Mouse (Mus musculus) midbrain, embryonic 11.5 days (tissue): ENCODE measurements around the gene Ube2cbp. TPM values are rescaled to one million over a fixed set of nuclear protein-coding genes. Genes with fewer than 3 reads are reported as not detected.
A peak's percentile ranks its signal among the peaks of the same experiment; 100 is the strongest.

ENCODE experiments used
- ATAC-seq: fragments of 200-750 bp; cut with Nextera tagmentation; 2 replicates; pipeline ENCODE4 v1.8.0; 2017; ENCODE audit warnings: moderate TSS enrichment, moderate library complexity; ENCODE audit not compliant: low FRiP score
- DNase-seq: peaks from one replicate; pipeline ENCODE4 v3.0.0; 2015; ENCODE audit warnings: low spot score; ENCODE audit errors: missing footprints
- H3K27ac ChIP-seq: fragments of 300-500 bp; sonication (generic); 2 replicates; pipeline ENCODE4 v1.5.1; 2014; ENCODE audit warnings: low read depth, low read length
- H3K27me3 ChIP-seq: fragments of 300-500 bp; sonication (generic); 2 replicates; pipeline ENCODE4 v1.6.1; 2014; ENCODE audit warnings: mild to moderate bottlenecking, low read length, moderate library complexity, mixed read lengths; ENCODE audit not compliant: control insufficient read depth, insufficient read depth
- H3K36me3 ChIP-seq: fragments of 300-500 bp; sonication (generic); 2 replicates; pipeline ENCODE4 v1.6.1; 2014; ENCODE audit warnings: mild to moderate bottlenecking, low read length, moderate library complexity, mixed read lengths; ENCODE audit not compliant: control insufficient read depth, insufficient read depth
- H3K4me1 ChIP-seq: fragments of 300-500 bp; sonication (generic); 2 replicates; pipeline ENCODE4 v1.6.1; 2014; ENCODE audit warnings: low read length; ENCODE audit not compliant: control insufficient read depth, insufficient read depth
- H3K4me2 ChIP-seq: fragments of 300-500 bp; sonication (generic); 2 replicates; pipeline ENCODE4 v1.6.1; 2014; ENCODE audit warnings: mild to moderate bottlenecking, moderate library complexity
- H3K4me3 ChIP-seq: fragments of 300-500 bp; sonication (generic); 2 replicates; pipeline ENCODE4 v1.5.1; 2014; ENCODE audit warnings: low read depth, low read length
- H3K9ac ChIP-seq: fragments of 300-500 bp; sonication (generic); 2 replicates; pipeline ENCODE4 v1.6.1; 2014; ENCODE audit warnings: low read length
- H3K9me3 ChIP-seq: fragments of 300-500 bp; sonication (generic); 2 replicates; pipeline ENCODE4 v1.6.1; 2016; ENCODE audit warnings: low read length; ENCODE audit not compliant: control insufficient read depth
- WGBS: fragments of 180-500 bp; shearing (Covaris S2); extraction: QIAGEN DNeasy Blood & Tissue Kit; methylation state at CpG from one replicate; pipeline ENCODE4 v1.1.7; 2014; 5-methylcytosine and 5-hydroxymethylcytosine counted together
- polyA plus RNA-seq: library from polyadenylated mRNA; unstranded; fragments of >200 nt; fragmentation: Nextera tagmentation; extraction: Ambion mirVana; gene quantifications from 2 replicates; pipeline ENCODE4 v1.2.1, GENCODE M21; 2014

The Ube2cbp gene
- polyA plus RNA-seq, 1 experiment from 2014 or later: 6.3 TPM

DNA sequence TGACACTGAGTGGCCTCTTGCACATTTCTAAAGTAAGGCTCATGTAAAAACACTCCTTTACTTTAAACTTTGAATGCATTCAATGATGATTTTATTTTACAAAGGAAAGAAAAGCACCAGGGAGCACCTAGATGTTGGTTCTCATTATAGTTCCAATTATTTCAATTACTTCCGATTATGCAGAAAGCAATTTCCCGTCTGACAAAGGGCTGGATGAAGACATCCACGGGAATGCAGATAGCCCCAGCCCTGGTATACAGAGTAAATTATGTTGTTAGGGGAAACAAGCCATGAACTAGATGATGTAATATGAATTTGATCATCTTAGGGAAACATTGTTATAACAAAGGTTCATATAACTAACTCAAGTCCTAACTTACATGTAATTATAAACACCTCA lies 113.3 kb downstream of the Ube2cbp start:
- no peak overlapping the region for H3K4me2 ChIP-seq
- H3K27me3 ChIP-seq: no peaks in the 10 kb centered on the region
- no peak overlapping the region for H3K4me3 ChIP-seq
- H3K4me1 ChIP-seq: no peaks in the 10 kb centered on the region
- no peaks in the 10 kb centered on the region for H3K36me3 ChIP-seq
- no peak overlapping the region for H3K9ac ChIP-seq
- WGBS: 82% methylated on average over 3 of the region's 3 CpGs
- ATAC-seq: no peak
- no peak overlapping the region for H3K27ac ChIP-seq
- no peaks in the 10 kb centered on the region for H3K9me3 ChIP-seq
- DNase-seq: no peak

DNA sequence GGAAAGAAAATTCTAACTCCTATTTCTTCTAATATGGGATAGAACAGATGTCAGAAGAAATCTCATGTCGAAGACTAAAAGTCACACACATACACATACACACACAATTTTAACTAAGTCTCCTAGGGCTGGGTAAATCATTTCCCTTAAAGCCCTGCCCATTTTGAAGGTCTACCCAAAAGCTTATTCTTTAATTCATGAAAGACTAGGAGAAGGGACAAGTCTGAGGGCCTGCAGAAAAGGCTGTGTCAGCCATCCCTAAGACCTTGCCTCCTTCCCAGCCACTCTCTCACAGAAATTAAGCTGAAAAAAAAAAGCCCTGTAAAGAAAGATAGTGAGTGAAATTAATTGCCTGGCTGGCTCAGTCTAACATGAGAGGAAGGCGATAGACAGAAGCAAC lies 128.0 kb downstream of the Ube2cbp start:
- Histone ChIP-seq H3K27ac (no peak overlapping the region), H3K27me3 (no peaks in the 10 kb centered on the region), H3K4me2 (no peak overlapping the region), H3K4me1 (no peaks in the 10 kb centered on the region), H3K9me3 (no peaks in the 10 kb centered on the region), H3K4me3 (no peak overlapping the region), H3K9ac (no peak overlapping the region), H3K36me3 (no peaks in the 10 kb centered on the region)
- no peak for ATAC-seq
- WGBS: 86% methylated on average over 2 of the region's 2 CpGs
- DNase-seq: peak; percentile 4

DNA sequence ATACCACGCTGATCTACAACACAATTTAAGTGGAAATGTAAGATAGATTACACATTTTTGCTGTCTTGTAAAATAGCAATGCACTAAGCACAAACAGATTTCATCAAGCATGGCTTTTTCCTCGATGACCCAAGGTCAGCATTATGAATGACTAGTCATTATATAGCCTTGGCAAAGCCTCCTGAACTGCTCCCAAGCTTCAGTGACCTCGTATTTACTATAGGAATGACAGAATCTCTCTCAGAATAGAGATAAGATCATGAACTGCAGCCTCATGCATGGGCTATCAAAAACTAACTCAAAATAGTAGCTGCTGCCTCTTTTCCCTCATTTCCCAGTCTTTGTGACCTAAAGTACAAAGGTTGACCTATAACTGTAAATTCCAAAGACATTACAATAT lies 128.4 kb downstream of the Ube2cbp start:
- no peak overlapping the region for H3K4me2 ChIP-seq
- H3K9ac ChIP-seq: no peak overlapping the region
- ATAC-seq: no peak
- no peak overlapping the region for H3K27ac ChIP-seq
- DNase-seq: no peak
- H3K4me1 ChIP-seq: no peaks in the 10 kb centered on the region
- H3K9me3 ChIP-seq: no peaks in the 10 kb centered on the region
- no peaks in the 10 kb centered on the region for H3K36me3 ChIP-seq
- no peak overlapping the region for H3K4me3 ChIP-seq
- 75% methylated on average over 3 of the region's 3 CpGs for WGBS
- no peaks in the 10 kb centered on the region for H3K27me3 ChIP-seq

DNA sequence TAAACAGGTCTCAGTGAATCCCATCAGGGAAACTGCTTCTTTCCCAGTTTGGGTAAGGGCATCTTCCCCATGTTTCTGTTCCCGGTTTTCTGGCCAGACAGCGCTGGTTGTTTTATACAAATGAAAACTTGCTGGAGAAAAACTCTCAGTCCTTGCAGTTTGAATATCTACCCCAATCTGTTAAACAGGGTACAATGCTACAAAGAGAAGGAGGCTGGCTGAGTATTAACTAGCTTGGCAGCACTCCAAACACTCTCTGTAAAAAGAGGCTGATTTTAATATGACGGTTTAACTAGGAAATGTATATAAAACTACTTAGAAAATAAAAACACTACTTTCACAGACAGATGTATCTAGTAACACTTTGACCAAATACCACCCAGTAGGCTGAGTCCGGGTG lies 129.2 kb downstream of the Ube2cbp start:
- 88% methylated on average over 4 of the region's 4 CpGs for WGBS
- H3K4me3 ChIP-seq: no peak overlapping the region
- ATAC-seq: no peak
- H3K9me3 ChIP-seq: no peaks in the 10 kb centered on the region
- peak; percentile 21 for DNase-seq
- no peak overlapping the region for H3K9ac ChIP-seq
- H3K4me1 ChIP-seq: no peaks in the 10 kb centered on the region
- no peaks in the 10 kb centered on the region for H3K27me3 ChIP-seq
- H3K4me2 ChIP-seq: no peak overlapping the region
- no peaks in the 10 kb centered on the region for H3K36me3 ChIP-seq
- H3K27ac ChIP-seq: no peak overlapping the region

DNA sequence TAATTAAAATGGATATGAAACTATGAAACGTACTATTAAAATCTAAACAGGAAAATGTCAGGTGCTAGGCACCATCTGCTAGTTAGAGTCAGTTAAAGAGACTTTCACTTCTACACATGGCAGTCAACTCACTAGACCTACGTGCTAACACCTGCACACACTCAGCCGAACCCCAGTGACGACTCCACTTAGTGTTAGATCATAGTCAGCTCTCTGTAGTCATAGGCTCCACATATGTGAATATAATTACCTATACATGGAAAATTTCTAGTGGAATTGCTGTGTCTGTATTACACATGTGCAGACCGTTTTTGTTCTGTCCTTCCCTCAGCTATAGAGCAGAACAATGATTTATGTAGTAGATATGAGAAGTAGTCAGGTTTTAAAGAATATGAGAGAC lies 130.4 kb downstream of the Ube2cbp start:
- Histone ChIP-seq H3K4me1 (no peaks in the 10 kb centered on the region), H3K4me3 (no peak overlapping the region), H3K4me2 (no peak overlapping the region), H3K9ac (no peak overlapping the region), H3K27me3 (no peaks in the 10 kb centered on the region), H3K27ac (no peak overlapping the region), H3K9me3 (no peaks in the 10 kb centered on the region), H3K36me3 (no peaks in the 10 kb centered on the region)
- WGBS: 92% methylated on average over 5 of the region's 5 CpGs
- ATAC-seq (no peak), DNase-seq (peak; percentile 33)

DNA sequence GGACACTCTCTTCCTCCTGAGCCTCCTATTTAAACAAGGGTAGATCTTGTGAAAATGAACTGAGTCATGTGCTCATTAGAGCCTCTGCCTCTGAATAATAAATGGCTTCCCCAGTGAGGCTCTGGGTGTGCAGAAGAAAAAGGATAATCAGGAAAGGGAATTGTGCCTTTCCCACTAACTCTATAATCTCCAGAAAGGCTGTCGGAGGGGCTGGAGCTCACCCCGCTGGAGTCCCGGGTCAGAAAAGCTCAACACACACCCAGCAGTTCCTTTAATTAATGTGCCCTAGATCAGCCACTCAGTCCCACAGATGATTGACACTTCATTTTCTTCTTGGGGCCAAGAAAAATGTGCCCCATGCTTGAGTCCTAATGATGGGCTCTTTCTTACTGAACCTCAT lies 134.2 kb downstream of the Ube2cbp start:
- Histone ChIP-seq H3K27me3 (no peaks in the 10 kb centered on the region), H3K9ac (no peak overlapping the region), H3K4me1 (no peaks in the 10 kb centered on the region), H3K36me3 (no peaks in the 10 kb centered on the region), H3K9me3 (no peaks in the 10 kb centered on the region), H3K4me3 (no peak overlapping the region), H3K27ac (no peak overlapping the region), H3K4me2 (no peak overlapping the region)
- WGBS: 50% methylated on average over 3 of the region's 3 CpGs
- DNase-seq (peak; percentile 65), ATAC-seq (no peak)

DNA sequence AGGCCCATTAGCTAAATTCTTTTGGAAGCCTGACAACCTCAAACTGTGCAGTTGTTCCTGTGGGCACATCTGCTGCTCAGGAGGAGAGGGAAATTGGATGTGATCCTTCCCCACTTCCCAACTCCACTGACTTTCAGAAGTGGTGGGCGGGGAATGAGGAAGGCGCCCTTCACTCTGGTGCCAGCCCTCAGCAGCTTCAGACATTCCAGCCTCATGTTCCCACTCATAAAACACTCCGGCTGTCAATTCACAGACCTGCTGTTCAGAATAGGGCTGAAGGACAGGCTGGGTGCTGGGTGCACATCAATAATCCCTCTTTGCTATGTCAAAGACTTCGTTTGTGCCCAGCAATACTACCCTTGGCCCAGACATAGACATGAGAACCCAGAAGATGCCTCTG lies 136.5 kb downstream of the Ube2cbp start:
- ATAC-seq (no peak), DNase-seq (peak; percentile 78)
- Histone ChIP-seq H3K4me2 (no peak overlapping the region), H3K27ac (no peak overlapping the region), H3K36me3 (no peaks in the 10 kb centered on the region), H3K4me3 (no peak overlapping the region), H3K4me1 (no peaks in the 10 kb centered on the region), H3K9ac (no peak overlapping the region), H3K27me3 (no peaks in the 10 kb centered on the region), H3K9me3 (no peaks in the 10 kb centered on the region)
- 77% methylated on average over 4 of the region's 4 CpGs for WGBS

DNA sequence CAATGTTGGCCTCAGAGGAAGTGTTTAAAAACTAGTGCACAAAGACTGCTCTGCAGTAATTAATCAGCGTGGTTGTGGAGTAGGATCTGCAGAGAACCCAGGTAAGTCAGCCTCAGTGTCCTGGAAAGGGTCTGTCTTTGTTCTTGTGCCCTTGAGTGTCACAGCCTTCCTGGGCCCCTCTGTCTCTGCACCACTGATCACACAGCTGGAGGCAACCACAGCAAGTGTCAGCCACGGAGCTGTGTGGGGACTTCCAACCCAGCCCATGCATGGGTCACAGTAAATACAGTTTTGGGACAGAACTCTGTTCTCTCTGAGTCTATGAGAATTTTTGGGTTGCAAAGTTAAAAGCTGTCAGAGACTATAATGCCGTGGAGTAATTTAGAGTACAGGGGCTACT lies 137.4 kb downstream of the Ube2cbp start:
- WGBS: 48% methylated on average over 3 of the region's 3 CpGs
- no peaks in the 10 kb centered on the region for H3K4me1 ChIP-seq
- no peaks in the 10 kb centered on the region for H3K27me3 ChIP-seq
- H3K9ac ChIP-seq: no peak overlapping the region
- no peak for ATAC-seq
- H3K4me3 ChIP-seq: no peak overlapping the region
- no peak overlapping the region for H3K27ac ChIP-seq
- H3K36me3 ChIP-seq: no peaks in the 10 kb centered on the region
- no peaks in the 10 kb centered on the region for H3K9me3 ChIP-seq
- no peak overlapping the region for H3K4me2 ChIP-seq
- DNase-seq: peak; percentile 66

DNA sequence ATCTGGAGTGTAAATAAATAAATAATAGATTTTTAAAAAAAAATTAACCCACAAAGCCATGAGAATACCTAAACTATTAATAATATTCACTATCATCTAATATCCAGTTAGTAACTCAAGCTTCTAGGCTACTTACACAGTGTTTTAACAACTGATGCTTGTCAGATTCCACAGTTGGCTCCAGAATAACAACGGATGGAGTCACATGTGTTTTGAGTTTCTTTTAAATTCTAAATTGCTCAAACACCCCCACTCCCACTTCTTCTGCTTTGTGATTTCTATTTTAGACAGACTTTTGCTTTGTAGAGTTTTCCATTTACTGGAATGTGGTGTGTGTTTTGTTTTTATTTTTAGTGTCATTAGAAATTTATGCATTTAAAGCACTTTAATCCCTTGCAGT lies 140.0 kb downstream of the Ube2cbp start:
- peak; percentile 41 for DNase-seq
- ATAC-seq: no peak
- Histone ChIP-seq H3K4me3 (no peak overlapping the region), H3K4me2 (no peak overlapping the region), H3K9ac (no peak overlapping the region), H3K36me3 (no peaks in the 10 kb centered on the region), H3K27me3 (no peaks in the 10 kb centered on the region), H3K4me1 (no peaks in the 10 kb centered on the region), H3K27ac (no peak overlapping the region), H3K9me3 (no peaks in the 10 kb centered on the region)
- 84% methylated on average over 1 of the region's 1 CpGs for WGBS
